Mouse (Mus musculus) C2C12 (cell line): ENCODE measurements around the gene Fgd3. TPM values are rescaled to one million over a fixed set of nuclear protein-coding genes. Genes with fewer than 3 reads are reported as not detected.

Experiments
- H3K27me3 ChIP-seq: one replicate; pipeline ENCODE4 v1.6.1; 2011; ENCODE audit not compliant: control insufficient read depth, insufficient read depth, insufficient read length
- H3K36me3 ChIP-seq: one replicate; pipeline ENCODE4 v1.6.1; 2011; ENCODE audit not compliant: control insufficient read depth, insufficient read depth
- H3K4me3 ChIP-seq: one replicate; pipeline ENCODE4 v1.5.1; 2011; ENCODE audit warnings: mild to moderate bottlenecking, control low read depth; ENCODE audit not compliant: poor library complexity, insufficient read depth, severe bottlenecking
- H3K79me2 ChIP-seq: one replicate; pipeline ENCODE4 v1.6.1; 2011; ENCODE audit not compliant: control insufficient read depth, insufficient read depth
- H3K79me3 ChIP-seq: one replicate; pipeline ENCODE4 v1.6.1; 2011; ENCODE audit warnings: low read depth, control low read depth
- H3ac ChIP-seq: one replicate; pipeline ENCODE3; 2011; ENCODE audit warnings: low read depth; ENCODE audit not compliant: control insufficient read depth, insufficient read length
- CEBPB ChIP-seq: IDR thresholded peaks from one replicate; pipeline ENCODE4 v1.6.1; 2011; ENCODE audit warnings: low read depth, mild to moderate bottlenecking, control low read depth, moderate library complexity
- CTCF ChIP-seq: IDR thresholded peaks from one replicate; pipeline ENCODE4 v1.5.1; 2011; ENCODE audit not compliant: control insufficient read depth, insufficient read depth, insufficient read length
- FOSL1 ChIP-seq: IDR thresholded peaks from one replicate; pipeline ENCODE4 v1.8.0; 2011; ENCODE audit warnings: mild to moderate bottlenecking, low read length; ENCODE audit not compliant: poor library complexity, insufficient read depth, severe bottlenecking
- MAX ChIP-seq: IDR thresholded peaks from one replicate; pipeline ENCODE4 v1.6.1; 2011; ENCODE audit warnings: mild to moderate bottlenecking, control low read depth
- MYOD1 ChIP-seq: IDR thresholded peaks from one replicate; pipeline ENCODE4 v1.6.1; 2011; ENCODE audit warnings: low read depth; ENCODE audit not compliant: control insufficient read depth, insufficient read length
- MYOG ChIP-seq: IDR thresholded peaks from one replicate; pipeline ENCODE4 v1.6.1; 2011; ENCODE audit not compliant: control insufficient read depth, insufficient read length; ENCODE audit errors: extremely low read depth
- USF1 ChIP-seq: IDR thresholded peaks from one replicate; pipeline ENCODE4 v1.6.1; 2011; ENCODE audit warnings: low read depth, mild to moderate bottlenecking, control low read depth, moderate library complexity
- polyA plus RNA-seq: library from polyadenylated mRNA; unstranded; fragments of >200 nt; fragmentation: generic; extraction: Trizol; gene quantifications from one replicate; pipeline ENCODE4 v1.2.1, GENCODE M21; 2012; ENCODE audit warnings: missing spikeins

The Fgd3 gene
- polyA plus RNA-seq, 1 experiment: 44.8 TPM

GRCm38 (mm10) chr13:49243492-49243891 is 76.6 kb downstream of the Fgd3 start:
- H3K79me2 ChIP-seq: no peaks in the 10 kb centered on the region
- no peaks in the 10 kb centered on the region for H3K36me3 ChIP-seq
- H3K79me3 ChIP-seq: no peaks in the 10 kb centered on the region
- no peak overlapping the region for H3K4me3 ChIP-seq
- TF ChIP-seq MYOD1: no peak
- TF ChIP-seq CTCF: no peak
- no peak for TF ChIP-seq MYOG
- no peak for TF ChIP-seq USF1
- no peak for TF ChIP-seq MAX
- TF ChIP-seq CEBPB: no peak
- TF ChIP-seq FOSL1: no peak
- H3K27me3 ChIP-seq: no peaks in the 10 kb centered on the region
- H3ac ChIP-seq: no peak overlapping the region

- Histone ChIP-seq H3K4me3 (no peak overlapping the region), H3K79me2 (no peaks in the 10 kb centered on the region), H3ac (no peak overlapping the region), H3K27me3 (no peaks in the 10 kb centered on the region), H3K36me3 (no peaks in the 10 kb centered on the region), H3K79me3 (no peaks in the 10 kb centered on the region)
- no peak for TF ChIP-seq MAX
- no peak for TF ChIP-seq MYOD1
- TF ChIP-seq MYOG: no peak
- no peak for TF ChIP-seq CTCF
- TF ChIP-seq FOSL1: no peak
- no peak for TF ChIP-seq USF1
- no peak for TF ChIP-seq CEBPB
Observed at GRCm38 (mm10) chr13:49242321-49243065, 77.6 kb downstream of the Fgd3 start.

GRCm38 (mm10) chr13:49238737-49239136 is 81.4 kb downstream of the Fgd3 start:
- H3K4me3 ChIP-seq: no peak overlapping the region
- H3K27me3 ChIP-seq: no peaks in the 10 kb centered on the region
- no peaks in the 10 kb centered on the region for H3K79me3 ChIP-seq
- no peaks in the 10 kb centered on the region for H3K79me2 ChIP-seq
- no peak overlapping the region for H3ac ChIP-seq
- H3K36me3 ChIP-seq: no peaks in the 10 kb centered on the region
- no peak for TF ChIP-seq FOSL1
- TF ChIP-seq MYOD1: no peak
- TF ChIP-seq MAX: no peak
- TF ChIP-seq MYOG: no peak
- no peak for TF ChIP-seq CTCF
- no peak for TF ChIP-seq USF1
- TF ChIP-seq CEBPB: no peak

- no peaks in the 10 kb centered on the region for H3K79me2 ChIP-seq
- no peaks in the 10 kb centered on the region for H3K27me3 ChIP-seq
- no peak overlapping the region for H3ac ChIP-seq
- no peaks in the 10 kb centered on the region for H3K79me3 ChIP-seq
- no peaks in the 10 kb centered on the region for H3K36me3 ChIP-seq
- TF ChIP-seq CTCF (no peak), MAX (no peak), MYOD1 (no peak), FOSL1 (no peak), MYOG (no peak), USF1 (no peak), CEBPB (no peak)
- no peak overlapping the region for H3K4me3 ChIP-seq
Observed at GRCm38 (mm10) chr13:49237617-49238016, 82.5 kb downstream of the Fgd3 start.

GRCm38 (mm10) chr13:49234711-49235110 is 85.4 kb downstream of the Fgd3 start:
- Histone ChIP-seq H3ac (no peak overlapping the region), H3K27me3 (no peaks in the 10 kb centered on the region), H3K79me3 (no peaks in the 10 kb centered on the region), H3K4me3 (no peak overlapping the region), H3K79me2 (no peaks in the 10 kb centered on the region), H3K36me3 (no peaks in the 10 kb centered on the region)
- no peak for TF ChIP-seq USF1
- TF ChIP-seq MYOG: no peak
- TF ChIP-seq CTCF: no peak
- TF ChIP-seq MYOD1: no peak
